Mouse (Mus musculus): Measurements from ENCODE around the gene Wdr93.

Wdr93 gene

GRCm38 (mm10) chr7:79742659-79743536 lies at the start of gene Wdr93, which contains the start of gene Pex11a:
TSS of gene Wdr93 (plus strand) at chr7:79743163.
TSS of gene Pex11a (minus strand) at chr7:79743131.
- DNase-seq = peak; percentile 77

GRCm38 (mm10) chr7:79696495-79696894 lies 46.5 kb upstream of the Wdr93 start:
- no peak for DNase-seq

- DNase-seq = no peak
Measured at GRCm38 (mm10) chr7:79702755-79703154, 40.2 kb upstream of the Wdr93 start.

- DNase-seq = no peak
Measured at GRCm38 (mm10) chr7:79705210-79705609, 37.8 kb upstream of the Wdr93 start.

GRCm38 (mm10) chr7:79710130-79710607 lies 32.8 kb upstream of the Wdr93 start:
- DNase-seq = peak; percentile 65

GRCm38 (mm10) chr7:79710831-79711230 lies 32.1 kb upstream of the Wdr93 start:
- no peak for DNase-seq

GRCm38 (mm10) chr7:79715187-79715981 lies 27.6 kb upstream of the Wdr93 start, which contains the start of gene Kif7:
TSS of gene Kif7 (minus strand) at chr7:79715720.
- no peak for DNase-seq

GRCm38 (mm10) chr7:79721386-79721977 lies 21.5 kb upstream of the Wdr93 start:
- peak; percentile 42 for DNase-seq

GRCm38 (mm10) chr7:79727091-79727490 lies 15.9 kb upstream of the Wdr93 start:
- peak; percentile 59 for DNase-seq

GRCm38 (mm10) chr7:79728219-79728618 lies 14.7 kb upstream of the Wdr93 start:
- peak; percentile 44 for DNase-seq

GRCm38 (mm10) chr7:79729169-79729568 lies 13.8 kb upstream of the Wdr93 start:
- peak; percentile 36 for DNase-seq

GRCm38 (mm10) chr7:79729743-79730370 lies 13.1 kb upstream of the Wdr93 start:
- no peak for DNase-seq

GRCm38 (mm10) chr7:79731438-79731837 lies 11.5 kb upstream of the Wdr93 start:
- DNase-seq = no peak

GRCm38 (mm10) chr7:79732622-79733021 lies 10.3 kb upstream of the Wdr93 start, which contains the start of gene Plin1:
TSS of gene Plin1 (minus strand) at chr7:79732903.
- no peak for DNase-seq

GRCm38 (mm10) chr7:79734563-79734962 lies 8.4 kb upstream of the Wdr93 start:
- no peak for DNase-seq

GRCm38 (mm10) chr7:79736511-79736910 lies 6.5 kb upstream of the Wdr93 start:
- DNase-seq = no peak

- DNase-seq = no peak
Measured at GRCm38 (mm10) chr7:79738913-79739312, 4.0 kb upstream of the Wdr93 start.

GRCm38 (mm10) chr7:79740279-79740678 lies 2.7 kb upstream of the Wdr93 start:
- DNase-seq = no peak

GRCm38 (mm10) chr7:79742277-79742658 lies 695 bp upstream of the Wdr93 start:
- DNase-seq = no peak

- peak; percentile 33 for DNase-seq
Measured at GRCm38 (mm10) chr7:79744051-79744450, 1.1 kb downstream of the Wdr93 start.

- no peak for DNase-seq
Measured at GRCm38 (mm10) chr7:79744585-79744984, 1.6 kb downstream of the Wdr93 start.

GRCm38 (mm10) chr7:79747659-79748058 lies 4.7 kb downstream of the Wdr93 start:
- no peak for DNase-seq

- DNase-seq = no peak
Measured at GRCm38 (mm10) chr7:79749511-79749910, 6.5 kb downstream of the Wdr93 start.
